Mouse (Mus musculus) C2C12 (cell line): ENCODE measurements around the gene Epha5.

Source experiments
- CEBPB ChIP-seq: IDR thresholded peaks from one replicate; pipeline ENCODE4 v1.6.1; 2011; ENCODE audit warnings: low read depth, mild to moderate bottlenecking, control low read depth, moderate library complexity
- CTCF ChIP-seq: IDR thresholded peaks from one replicate; pipeline ENCODE4 v1.5.1; 2011; ENCODE audit not compliant: control insufficient read depth, insufficient read depth, insufficient read length
- MAX ChIP-seq: IDR thresholded peaks from one replicate; pipeline ENCODE4 v1.6.1; 2011; ENCODE audit warnings: mild to moderate bottlenecking, control low read depth
- MYOD1 ChIP-seq: IDR thresholded peaks from one replicate; pipeline ENCODE4 v1.6.1; 2011; ENCODE audit warnings: low read depth; ENCODE audit not compliant: control insufficient read depth, insufficient read length

DNA sequence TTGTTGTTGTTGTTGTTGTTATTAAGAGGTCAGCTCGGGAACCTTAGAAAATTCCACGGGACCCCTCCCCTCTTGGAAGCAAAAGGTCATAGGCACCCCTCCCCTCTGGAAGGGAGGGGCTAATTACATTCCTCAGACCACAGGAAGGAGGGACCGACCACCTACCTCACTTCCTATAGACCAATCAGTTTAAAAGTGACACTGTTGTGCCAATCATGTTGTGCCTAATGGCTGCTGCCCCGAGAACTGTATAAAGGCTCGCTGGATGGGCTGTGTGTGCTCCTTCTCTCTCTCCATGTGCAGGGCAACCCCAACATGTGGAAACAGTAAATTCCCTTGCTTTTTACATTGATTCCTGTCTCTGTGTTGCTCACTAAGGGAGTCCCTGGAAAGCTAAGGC lies 64.1 kb downstream of the Epha5 start:
- TF ChIP-seq CEBPB, result no peak
- TF ChIP-seq CTCF, result no peak
- no peak for TF ChIP-seq MAX
- no peak for TF ChIP-seq MYOD1
